Mouse (Mus musculus) ovary, postnatal 10 days (tissue): ENCODE results near the gene Hgfac.

Experiments
- DNase-seq: peaks from one replicate; pipeline ENCODE4 v3.0.0; 2022; ENCODE audit warnings: low spot score

Hgfac gene

DNA sequence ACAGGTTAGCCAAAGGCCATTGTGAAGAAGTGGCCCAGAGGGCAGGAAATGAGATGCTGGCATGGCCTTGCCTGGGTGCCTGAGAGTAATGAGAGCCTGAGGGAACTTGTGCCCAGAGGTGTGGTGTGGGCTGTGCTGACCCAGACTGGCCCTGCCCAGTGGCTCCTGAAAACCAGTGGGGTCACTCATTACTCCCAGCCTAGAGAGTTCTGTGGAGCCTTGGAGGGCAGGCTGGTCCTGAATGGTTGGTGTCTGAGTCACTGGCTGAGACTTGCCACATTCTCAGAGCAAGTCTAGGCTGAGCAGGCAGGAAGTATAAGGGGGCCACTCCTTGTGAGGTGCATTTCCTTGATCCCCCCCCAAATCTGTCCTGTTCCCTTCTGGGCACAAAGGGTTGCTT, 3.9 kb upstream of the Hgfac start:
- DNase-seq, result no peak

- no peak for DNase-seq
These were observed 1.3 kb downstream of the Hgfac start for GRCm38 (mm10) chr5:35042431-35043109.

DNA sequence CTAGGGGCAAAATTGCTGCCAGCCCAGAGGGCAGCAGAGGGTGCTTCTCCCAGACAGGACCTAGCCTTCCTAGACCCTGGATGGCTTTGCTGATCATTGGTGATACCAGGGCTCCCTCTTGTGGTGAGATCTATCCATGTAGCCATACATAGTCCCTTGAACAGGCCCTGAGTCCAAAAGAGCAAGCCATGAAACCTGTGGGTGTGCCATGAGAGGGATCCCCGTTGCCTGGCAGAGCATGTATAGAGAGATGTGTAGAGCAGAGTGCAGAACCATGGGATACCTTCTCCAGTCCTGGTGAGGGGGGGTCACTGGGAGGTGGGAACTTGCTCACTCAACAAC, 1.8 kb downstream of the Hgfac start:
- DNase-seq, result no peak

DNA sequence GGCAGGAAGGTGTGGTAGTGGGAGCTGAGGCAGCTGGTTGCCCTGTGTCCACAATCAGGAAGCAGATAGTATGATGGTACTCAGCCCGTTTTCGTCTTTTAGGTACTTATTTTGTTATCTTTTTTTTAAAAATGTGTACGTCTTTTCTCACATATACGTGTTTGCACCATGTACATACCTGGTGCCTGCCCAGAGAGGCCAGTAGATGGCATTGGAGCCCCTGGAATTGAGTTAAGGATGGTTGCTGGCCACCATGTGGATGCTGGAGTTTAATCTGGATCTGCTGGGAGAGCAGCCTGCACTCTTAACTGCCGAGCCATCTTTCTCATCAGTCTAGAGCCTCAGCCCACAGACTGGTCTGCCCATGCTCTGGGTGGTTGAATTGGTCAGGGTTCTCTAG, 9.2 kb downstream of the Hgfac start:
- DNase-seq, result no peak

GRCm38 (mm10) chr5:35054628-35055027, 13.3 kb downstream of the Hgfac start:
- no peak for DNase-seq

GRCm38 (mm10) chr5:35055076-35055475, 13.8 kb downstream of the Hgfac start:
- no peak for DNase-seq

GRCm38 (mm10) chr5:35056604-35057432, 15.5 kb downstream of the Hgfac start, which contains the start of gene Dok7:
TSS of gene Dok7 (plus strand) at chr5:35056766.
- DNase-seq, result no peak

DNA sequence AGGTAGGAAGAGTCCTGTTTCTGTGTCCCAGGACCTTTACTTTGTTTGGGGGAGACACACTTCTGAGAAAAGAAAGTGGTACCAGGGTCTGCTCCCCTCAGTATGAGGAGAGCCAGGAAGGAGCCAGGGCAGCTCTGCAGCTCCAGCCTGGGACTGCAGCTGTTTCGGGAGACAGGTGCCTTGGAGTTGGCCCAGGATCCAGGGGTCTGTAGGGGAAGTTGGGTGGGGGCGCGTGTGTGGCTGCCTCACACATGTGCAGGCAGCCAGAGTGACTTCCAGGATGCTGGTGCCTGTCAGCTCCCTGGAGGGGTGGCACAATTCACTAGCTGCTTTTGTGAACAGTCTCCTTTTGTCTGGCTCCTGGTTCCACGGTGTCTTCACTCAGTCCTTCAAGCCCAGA, 16.3 kb downstream of the Hgfac start:
- no peak for DNase-seq

DNA sequence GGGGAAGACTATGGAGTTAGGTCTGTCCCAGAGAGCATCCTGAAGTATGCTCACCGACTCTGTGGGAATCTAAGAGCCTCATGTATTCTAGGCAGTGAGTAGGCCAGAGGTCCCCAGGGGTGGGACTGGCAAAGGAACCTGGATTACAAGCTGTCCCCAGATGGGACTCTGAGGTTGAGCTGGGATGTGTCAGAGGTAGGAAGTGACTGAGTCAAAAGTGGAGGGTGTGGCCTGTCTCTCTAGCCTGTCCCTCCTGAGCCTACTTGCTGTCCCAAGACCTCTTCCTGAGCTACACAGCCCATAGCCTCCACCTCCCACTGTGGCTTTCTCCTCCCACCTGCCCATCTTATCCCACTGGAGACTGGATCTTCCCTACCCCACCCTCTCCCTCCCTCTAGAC, 16.9 kb downstream of the Hgfac start:
- DNase-seq, result no peak

GRCm38 (mm10) chr5:35060098-35060497, 18.8 kb downstream of the Hgfac start:
- no peak for DNase-seq

- no peak for DNase-seq
These were observed 28.5 kb downstream of the Hgfac start for GRCm38 (mm10) chr5:35069841-35070240.

DNA sequence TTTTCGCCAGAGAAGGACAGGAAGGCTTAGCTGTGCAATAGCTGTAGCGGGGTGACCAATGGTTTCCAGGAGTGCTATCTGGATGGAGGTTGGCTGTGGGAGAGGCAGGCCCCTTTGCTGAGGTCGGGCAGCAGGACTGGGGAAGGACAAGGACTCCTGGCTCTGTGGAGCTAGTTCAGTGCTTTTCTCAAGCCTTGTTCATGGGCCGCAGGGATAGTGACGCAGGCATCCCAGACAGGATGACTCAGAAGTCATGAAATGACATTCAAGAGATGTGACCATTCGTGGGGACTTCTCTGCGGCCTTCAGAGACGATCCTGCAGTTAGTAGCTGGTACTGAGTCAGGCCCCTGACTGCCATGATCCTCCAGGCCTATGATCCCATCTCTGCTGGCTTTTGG, 29.0 kb downstream of the Hgfac start:
- no peak for DNase-seq

GRCm38 (mm10) chr5:35070953-35071352, 29.6 kb downstream of the Hgfac start:
- no peak for DNase-seq

- DNase-seq, result no peak
These were observed 30.5 kb downstream of the Hgfac start for GRCm38 (mm10) chr5:35071855-35072254.

DNA sequence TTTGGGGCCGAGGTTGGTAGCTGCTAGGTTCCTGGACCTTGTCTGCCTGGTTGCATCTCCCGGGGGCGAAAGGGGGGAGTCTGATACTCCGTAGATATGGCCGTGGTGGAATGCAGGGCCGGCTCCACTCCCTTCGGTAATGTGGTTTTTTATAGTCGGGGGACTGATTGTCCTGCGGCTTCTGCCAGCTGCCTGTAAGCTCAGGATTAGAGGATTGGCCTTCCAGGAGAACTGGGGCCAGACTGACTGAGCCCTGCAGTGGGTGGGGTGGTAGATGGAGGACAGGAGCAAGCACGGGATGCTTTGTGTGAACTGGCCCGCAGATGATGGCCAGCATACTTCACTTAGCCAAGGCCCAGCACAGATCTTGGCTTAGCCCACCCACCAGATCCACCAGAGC, 31.9 kb downstream of the Hgfac start:
- DNase-seq, result no peak

GRCm38 (mm10) chr5:35073992-35074391, 32.7 kb downstream of the Hgfac start:
- DNase-seq, result no peak

DNA sequence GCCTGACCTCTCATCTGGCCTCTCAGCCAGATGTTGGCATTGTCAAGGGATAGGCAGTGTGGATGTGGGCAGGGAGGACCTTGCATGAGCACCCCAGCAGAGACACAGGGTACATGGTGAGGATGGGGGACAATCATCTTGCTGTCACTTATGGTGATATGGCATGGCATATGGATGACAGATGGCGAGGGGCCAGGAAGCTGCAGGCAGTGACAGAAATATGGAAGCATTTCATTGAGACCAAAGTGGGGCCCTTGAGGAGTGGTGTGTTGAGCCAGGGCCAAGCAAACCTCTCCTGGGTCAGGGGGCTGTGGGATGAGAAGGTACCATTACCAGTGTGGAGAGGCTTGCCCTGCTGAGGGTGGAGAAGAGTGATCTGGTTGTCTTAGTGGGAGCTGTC, 35.1 kb downstream of the Hgfac start:
- DNase-seq, result no peak

GRCm38 (mm10) chr5:35079101-35079500, 37.8 kb downstream of the Hgfac start:
- no peak for DNase-seq

- no peak for DNase-seq
These were observed 43.6 kb downstream of the Hgfac start for GRCm38 (mm10) chr5:35084913-35085312.

DNA sequence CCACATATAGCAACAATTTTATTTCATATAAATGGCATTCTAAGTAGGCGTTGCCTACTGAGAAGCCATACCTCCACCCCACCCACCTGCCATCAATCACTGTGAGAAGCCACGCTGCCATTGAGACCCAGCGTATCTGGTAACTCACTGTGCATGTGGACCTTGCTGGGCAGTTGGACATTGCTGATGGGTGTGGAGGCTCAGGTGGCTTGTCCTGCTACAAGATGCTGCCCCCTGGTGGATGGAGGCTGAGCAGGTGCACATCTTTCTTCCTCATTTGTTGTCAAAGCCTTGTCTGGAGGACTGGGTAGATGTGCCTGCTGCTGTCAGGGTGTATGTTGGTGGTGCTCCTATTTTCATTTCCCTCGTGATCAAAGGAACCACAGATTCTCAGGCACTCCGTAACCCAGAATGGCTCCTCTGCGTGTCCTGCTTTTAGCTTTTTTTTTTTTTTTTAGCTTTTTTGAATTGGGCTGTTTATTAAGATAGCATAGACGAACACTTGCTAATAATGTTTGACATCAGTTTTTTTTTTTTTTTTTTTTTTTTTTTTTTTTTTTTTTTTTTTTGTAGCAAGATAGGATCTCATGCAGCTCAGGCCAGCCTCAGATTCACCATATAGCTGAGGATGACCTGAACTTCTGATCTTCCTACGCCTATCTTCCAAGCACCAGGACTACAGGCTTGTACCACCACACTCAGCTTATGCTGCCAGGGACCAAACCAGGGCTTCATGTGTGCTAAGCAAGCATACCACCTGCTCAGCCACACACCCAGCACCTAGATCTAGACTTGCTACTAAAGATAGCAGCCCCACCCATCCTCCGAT, 47.7 kb downstream of the Hgfac start:
- peak; percentile 27 for DNase-seq

DNA sequence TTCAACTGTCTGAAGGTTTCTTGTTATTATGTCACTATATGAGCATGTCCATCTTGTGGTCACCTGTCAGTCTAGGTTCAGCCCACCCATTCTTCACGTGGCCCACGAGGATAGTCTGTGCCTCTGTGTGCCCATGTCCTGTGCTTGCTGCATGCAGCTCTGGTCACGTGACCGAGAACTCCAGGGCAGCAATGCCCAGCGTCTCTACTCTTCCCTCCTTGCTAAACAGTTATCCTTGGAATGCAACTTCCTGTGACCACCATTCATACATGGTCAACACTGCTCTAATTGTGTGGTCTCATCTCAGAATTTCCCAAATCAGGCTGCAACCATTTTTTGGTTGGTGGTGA, 48.3 kb downstream of the Hgfac start:
- no peak for DNase-seq

DNA sequence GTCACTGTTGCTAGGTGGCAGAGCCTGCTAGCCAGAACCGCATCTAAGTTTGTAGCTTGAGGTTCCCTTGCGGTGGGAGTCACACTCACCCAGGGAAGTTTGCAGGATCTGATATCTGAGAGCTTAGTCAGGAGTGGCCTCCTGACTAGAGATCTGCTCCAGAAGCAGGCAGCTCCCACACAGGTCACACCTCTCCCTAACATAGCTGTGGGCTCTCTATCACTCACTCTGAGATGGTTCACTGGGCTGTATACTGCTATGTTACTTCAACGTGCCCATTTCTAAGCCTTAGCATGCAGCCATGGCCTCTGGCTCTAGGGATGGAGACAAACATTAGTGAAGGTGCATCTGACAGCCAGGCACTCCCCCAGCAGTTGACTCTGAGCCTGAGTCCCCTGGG, 50.3 kb downstream of the Hgfac start:
- DNase-seq, result no peak
